Mouse (Mus musculus) right cerebral cortex, adult 2 months (tissue): ENCODE results near the gene Map7d1.

Experiments used
- DNase-seq, 2 experiments: peaks; one replicate each; pipeline ENCODE4 v3.0.0; 2021 to 2022; ENCODE audit warnings: low spot score in 2 of 2

The Map7d1 gene

DNA sequence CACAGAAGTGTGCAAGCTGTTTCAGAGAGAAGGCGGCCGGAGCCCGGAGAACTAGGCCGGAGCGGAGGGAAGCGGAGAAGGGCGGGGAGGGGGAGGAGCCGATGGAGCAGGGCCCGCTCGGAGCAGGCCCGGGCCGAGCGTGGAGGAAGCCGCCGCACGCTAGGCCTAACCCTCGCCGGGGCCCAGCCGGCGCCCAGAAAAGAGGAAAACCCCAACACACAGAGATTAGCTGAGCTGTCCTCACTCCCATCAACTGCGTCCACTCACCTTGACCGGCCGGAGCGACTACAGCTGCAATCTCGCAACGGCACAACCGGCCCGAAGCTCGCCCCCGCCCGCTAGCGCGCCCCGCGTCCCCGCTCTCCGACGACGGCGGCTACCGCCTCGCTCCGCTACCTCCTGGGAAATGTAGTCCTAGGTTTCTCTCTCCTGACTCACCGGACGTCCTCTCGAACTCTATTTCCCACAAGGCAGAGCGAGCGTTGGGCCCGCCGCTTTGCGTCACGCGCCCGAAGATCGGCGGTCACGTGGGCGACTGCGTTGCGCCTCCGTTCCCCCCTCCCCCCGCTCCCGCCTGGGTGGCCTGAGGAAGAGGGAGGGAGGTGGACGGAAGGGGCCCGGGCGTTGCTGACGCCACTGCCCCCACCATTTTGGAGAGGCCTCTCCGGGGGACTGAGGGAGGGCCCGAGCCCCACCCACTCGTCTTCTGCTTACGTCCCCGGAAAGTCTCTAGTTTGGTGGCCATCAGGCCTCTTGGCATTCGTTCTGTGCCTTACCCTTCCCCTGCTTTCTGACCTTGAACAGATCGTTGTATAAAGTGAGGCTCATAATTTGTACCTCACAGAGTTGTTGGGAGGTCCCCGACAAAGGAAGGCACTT is 53.6 kb downstream of the Map7d1 start, which contains the start of gene Thrap3:
TSS of gene Thrap3 (minus strand) at position 458 of the 879 bp plus-strand sequence.
- DNase-seq: peak; percentile 98 to 99

DNA sequence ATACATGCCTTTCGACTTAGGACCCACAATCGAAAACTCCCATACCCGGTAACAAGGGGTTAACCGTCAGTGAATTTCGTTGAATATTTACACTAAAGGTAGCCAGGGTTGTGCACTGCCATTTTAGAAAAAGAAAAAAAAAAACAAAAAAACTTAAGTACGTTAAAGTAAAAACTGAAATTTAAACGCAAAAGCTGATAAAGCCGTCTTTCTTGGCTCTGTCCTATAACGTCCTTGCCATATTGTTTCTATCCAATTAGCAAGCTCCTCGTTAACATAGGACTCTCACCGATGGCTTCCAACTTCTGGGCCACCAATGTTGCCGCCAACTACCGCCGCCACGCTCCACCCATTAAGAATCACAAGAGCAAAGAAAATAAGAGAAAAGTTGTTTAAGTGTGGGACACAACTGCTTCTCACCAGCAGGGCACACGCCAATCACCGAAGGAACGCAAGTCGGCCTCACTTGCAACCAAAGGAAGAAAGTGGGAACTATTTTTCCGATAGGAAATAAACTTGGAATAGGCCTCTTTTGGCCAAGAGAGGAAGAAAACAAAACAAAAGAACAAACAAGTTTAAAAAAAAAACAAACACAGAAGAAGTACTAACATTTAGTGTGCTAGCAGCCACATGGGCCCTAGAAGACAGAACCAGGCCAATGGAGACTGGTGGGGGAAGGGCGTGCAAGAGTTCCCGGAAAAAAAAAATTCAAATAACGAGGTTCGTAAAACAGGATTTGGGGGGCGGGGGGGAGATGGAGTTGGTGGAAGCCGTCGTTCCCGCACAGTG is 54.4 kb downstream of the Map7d1 start:
- DNase-seq: peak in 1 of 2 experiments; percentile 26

DNA sequence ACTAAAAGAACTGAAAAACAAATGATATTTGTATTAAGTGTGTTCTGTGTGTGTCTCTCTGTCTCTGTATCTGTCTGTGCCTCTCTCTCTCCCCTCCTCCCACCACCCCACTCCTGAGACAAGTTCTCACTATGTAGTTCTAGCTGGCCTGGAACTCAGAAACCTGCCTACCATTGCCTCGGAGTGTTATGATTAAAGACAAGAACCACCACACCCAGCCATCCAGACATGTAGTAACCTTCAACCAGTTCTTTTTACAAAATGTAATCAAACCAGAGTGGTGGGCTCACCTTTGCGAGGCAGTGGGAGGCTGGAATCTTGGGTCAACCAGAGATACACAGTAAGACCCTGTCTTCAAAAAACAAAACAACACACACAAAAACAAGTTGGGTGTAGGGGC is 55.5 kb downstream of the Map7d1 start:
- DNase-seq: no peak

DNA sequence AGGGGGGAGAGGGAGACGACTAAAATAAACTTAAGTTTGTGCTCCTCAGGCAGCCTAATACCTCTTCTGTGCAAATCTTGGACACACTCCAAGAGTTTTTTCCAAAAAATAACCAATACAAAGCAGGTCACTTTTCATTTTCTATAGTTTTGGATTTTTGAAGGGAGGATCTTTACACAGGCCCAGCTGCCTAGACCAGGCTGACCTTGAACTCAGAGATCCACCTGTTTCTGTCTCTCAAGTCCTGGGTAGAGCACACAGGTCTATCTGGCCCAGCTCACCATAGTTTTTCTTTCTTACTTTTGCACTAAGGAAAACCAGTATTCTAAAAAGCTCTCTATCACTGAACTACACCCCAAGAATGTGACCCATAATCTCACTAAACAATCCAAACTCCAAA is 56.1 kb downstream of the Map7d1 start:
- no peak for DNase-seq

DNA sequence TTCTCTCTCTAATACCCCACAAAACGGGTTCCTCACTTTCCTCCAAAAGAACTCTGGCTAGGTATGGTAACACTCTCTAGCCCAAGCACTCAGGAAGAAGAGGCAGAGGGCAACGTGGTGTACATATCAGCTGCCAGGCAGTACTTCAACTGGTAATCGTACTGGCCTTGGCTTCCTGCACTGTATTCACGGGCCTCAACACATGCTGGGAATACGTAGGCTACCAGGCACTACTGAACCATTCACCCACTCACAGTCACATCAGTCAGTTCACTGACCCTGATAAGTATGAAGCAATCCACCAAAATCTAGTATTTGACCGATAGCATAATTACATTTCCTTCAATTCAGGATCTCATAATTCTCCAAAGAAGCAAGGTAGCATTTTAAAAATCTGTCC is 56.6 kb downstream of the Map7d1 start:
- DNase-seq: no peak

DNA sequence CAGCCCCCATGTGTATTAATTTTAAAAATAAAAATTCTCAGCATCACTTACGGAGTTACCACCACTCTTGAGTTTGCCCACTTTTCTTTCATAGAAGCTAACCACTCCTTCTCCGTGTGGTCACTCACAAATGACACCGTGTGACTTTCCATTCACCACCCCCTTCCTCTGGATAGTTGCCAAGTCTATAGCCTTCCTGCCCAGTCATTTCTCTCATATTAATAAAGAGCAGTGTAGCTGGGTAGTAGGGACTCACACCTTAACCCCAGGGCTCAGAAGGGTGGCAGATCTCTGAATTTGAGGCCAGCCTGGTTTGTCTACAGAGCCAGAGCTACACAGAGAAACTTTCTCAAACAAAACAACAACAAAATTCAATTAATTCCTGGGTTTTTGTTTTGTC is 58.7 kb downstream of the Map7d1 start:
- no peak for DNase-seq

DNA sequence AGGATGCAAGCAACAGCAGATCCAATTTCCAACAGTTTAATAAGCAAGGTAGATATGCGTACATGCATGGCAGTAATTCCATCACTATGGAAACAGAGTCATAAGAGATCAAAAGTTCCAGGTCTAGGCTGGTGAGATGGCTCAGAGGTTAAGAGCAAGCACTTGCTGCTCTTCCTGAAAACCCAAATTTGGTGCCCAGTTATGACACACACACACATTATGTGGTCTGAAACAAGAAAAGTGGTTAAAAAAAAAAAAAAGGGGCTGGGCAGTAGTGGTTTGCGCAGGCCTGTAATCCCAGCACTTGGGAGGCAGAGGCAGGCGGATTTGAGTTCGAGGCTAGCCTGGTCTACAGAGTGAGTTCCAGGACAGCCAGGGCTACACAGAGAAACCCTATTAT is 61.2 kb downstream of the Map7d1 start:
- DNase-seq: no peak

DNA sequence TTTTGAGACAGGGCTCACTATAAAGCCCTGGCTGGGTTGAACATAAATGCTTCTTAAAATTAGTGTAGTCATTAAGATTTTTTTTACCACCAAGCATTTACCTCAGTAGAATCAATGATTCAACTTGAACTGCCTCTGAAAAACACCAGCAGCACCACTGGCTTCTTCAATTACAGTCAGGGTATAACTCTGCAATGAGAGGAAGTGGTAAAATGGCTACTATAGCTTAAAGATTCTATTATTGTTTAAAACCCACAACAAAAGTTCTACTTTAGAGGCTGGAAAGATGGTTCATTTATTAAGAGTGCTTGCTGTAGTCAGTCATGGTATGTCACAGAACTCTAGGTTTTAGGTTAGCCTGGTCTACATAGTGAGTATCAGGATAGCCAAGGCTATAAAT is 61.9 kb downstream of the Map7d1 start:
- DNase-seq: no peak

DNA sequence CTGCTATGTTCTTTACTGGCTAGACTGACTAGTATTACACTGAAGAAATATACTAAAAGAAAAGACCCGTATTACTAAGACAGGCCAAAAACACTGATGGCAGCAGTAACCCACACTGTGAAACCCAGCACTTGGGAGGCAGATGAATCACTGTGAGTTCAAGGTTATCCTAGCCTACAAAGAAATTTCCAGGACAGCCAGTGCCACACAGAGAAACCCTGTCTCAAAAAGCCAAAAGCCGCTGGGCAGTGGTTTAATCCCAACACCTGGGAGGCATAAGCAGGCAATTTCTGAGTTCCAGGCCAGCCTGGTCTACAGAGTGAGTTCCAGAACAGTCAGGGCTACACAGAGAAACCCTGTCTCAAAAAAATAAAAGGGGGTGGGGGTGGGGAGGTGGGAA is 65.5 kb downstream of the Map7d1 start:
- DNase-seq: no peak

DNA sequence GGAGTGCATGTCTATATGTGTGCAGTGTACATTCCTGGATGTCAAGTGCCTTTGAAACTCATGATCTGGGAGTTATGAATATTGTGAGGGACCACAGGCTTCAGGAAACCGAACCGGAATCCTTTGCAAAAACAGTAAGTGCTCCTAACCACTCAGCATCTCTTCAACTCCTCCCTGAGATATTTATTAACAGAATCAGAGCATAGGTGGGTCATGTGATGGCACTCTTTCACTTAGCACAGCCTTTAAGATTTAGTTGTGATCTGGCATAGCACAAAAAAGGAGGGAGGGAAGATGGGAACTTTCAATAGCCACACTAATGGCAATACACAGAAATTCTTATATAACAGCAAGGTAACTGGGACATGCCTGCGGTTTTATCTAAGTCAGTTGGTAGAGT is 69.0 kb downstream of the Map7d1 start:
- no peak for DNase-seq

DNA sequence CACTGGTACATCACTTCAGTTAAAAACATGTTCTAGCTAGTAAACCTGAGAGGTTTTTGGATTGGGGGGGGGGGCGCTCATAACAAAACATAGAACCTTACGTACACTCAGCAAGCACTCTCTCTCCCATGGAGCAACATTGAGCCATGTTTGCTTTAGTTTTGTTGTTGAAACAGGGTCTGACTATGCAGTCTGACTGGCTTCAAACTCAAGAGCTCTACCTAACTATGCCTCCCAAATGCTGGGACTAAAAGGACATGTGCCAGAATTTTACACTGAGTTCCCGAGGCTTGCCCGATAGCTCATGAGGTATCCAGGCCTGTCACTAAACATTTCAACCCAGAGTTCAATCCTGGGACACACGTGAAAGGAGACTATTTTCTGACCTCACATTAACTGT is 73.1 kb downstream of the Map7d1 start:
- DNase-seq: no peak
